Mouse (Mus musculus): ENCODE results near the gene Rnd2. TPM values are rescaled to one million over a fixed set of nuclear protein-coding genes. Genes with fewer than 3 reads are reported as not detected.

The Rnd2 gene
- total RNA-seq, 2 experiments from 2014 or later, result 5.6 to 6.2 TPM

DNA sequence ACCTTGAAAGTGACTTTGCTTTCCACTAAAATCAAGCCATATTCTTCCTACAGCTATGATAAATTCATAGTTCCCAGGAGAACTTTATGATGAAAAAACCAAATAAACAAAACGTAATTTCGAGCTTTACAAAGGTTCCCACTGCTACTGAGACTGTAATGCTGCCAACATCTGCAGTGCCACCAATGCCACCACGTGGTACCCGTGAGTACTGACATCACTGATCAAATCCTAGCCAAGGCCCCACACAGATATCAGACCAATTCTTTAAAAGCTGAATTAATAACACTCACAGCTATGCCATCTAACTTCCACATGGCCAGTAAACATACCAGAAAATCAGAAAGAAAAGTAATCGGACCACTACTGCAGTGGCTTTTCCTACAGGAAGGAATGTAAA, 54.1 kb downstream of the Rnd2 start:
- no peak for DNase-seq
- intact Hi-C loops (cut with DNase I), result no loop called here

GRCm38 (mm10) chr11:101519364-101519763, 54.6 kb downstream of the Rnd2 start:
- intact Hi-C loops (cut with DNase I), result no loop called here
- DNase-seq, result no peak

Small RNA genes lying within 50 kb of the gene (microRNA-seq; reads per million reads assigned to microRNA genes)
- gene Mir6929 (ENCODE audit: borderline number of aligned reads in 2 of 2), result 4.3 to 8.7 reads per million in 2 experiments

Other genes with a start within 250 kb of the Rnd2 start
- gene Ezh1, start 238.5 kb upstream of the Rnd2 start, total RNA-seq (2021), result 10 to 100 TPM; 34.8 to 36.7 TPM
- 100 to 1,000 TPM in 1 of 2 experiments, 10 to 100 TPM in 1; 88.9 to 132 TPM for gene Ramp2, start 219.0 kb upstream of the Rnd2 start, total RNA-seq (2021)
- 10 to 100 TPM; 84.6 to 95.8 TPM for gene Vps25, start 211.3 kb upstream of the Rnd2 start, total RNA-seq (2021)
- 10 to 100 TPM; 18.5 to 19.8 TPM for gene Wnk4, start 204.4 kb upstream of the Rnd2 start, total RNA-seq (2021)
- under 1 TPM; 0.11 to 0.35 TPM for gene Cntd1, start 186.0 kb upstream of the Rnd2 start, total RNA-seq (2021)
- gene Coa3, start 185.9 kb upstream of the Rnd2 start, total RNA-seq (2021), result 10 to 100 TPM; 90.1 to 92.7 TPM
- 10 to 100 TPM; 88.6 to 98.7 TPM for gene Becn1, start 162.7 kb upstream of the Rnd2 start, total RNA-seq (2021)
- gene Psme3, start 148.8 kb upstream of the Rnd2 start, total RNA-seq (2021), result 10 to 100 TPM; 73.9 to 85.2 TPM
- gene Aoc2, start 139.9 kb upstream of the Rnd2 start, total RNA-seq (2021), result 1 to 10 TPM; 1.8 to 2.2 TPM
- gene Aoc3, start 134.4 kb upstream of the Rnd2 start, total RNA-seq (2021), result 10 to 100 TPM; 13.5 to 16.7 TPM
- gene G6pc, start 97.4 kb upstream of the Rnd2 start, total RNA-seq (2021), result not detected
- gene Aarsd1, start 47.4 kb upstream of the Rnd2 start, total RNA-seq (2021), result 10 to 100 TPM; 18.6 to 22.8 TPM
- gene Gm27029, start 40.2 kb upstream of the Rnd2 start, total RNA-seq (2021), result 10 to 100 TPM in 1 of 2 experiments, 1 to 10 TPM in 1; 8.0 to 10.3 TPM
- 10 to 100 TPM; 12.2 to 12.4 TPM for gene Rundc1, start 39.9 kb upstream of the Rnd2 start, total RNA-seq (2021)
- 10 to 100 TPM; 50.6 to 66.9 TPM for gene Ptges3l, start 39.7 kb upstream of the Rnd2 start, total RNA-seq (2021)
- 10 to 100 TPM; 48.2 to 52.4 TPM for gene Rpl27, start 22.7 kb upstream of the Rnd2 start, total RNA-seq (2021)
- gene Ifi35, start 16.6 kb upstream of the Rnd2 start, total RNA-seq (2021), result 10 to 100 TPM; 13.3 to 15.6 TPM
- 10 to 100 TPM; 22.0 to 24.9 TPM for gene Vat1, start 1.2 kb downstream of the Rnd2 start, total RNA-seq (2021)
- gene Brca1, start 87.0 kb downstream of the Rnd2 start, total RNA-seq (2021), result under 1 TPM; 0.31 to 0.51 TPM
- 10 to 100 TPM; 94.3 to 99.5 TPM for gene Nbr1, start 87.2 kb downstream of the Rnd2 start, total RNA-seq (2021)
- gene Tmem106a, start 117.2 kb downstream of the Rnd2 start, total RNA-seq (2021), result 1 to 10 TPM; 3.6 to 4.7 TPM
- not detected for gene Gm11634, start 134.3 kb downstream of the Rnd2 start, total RNA-seq (2021)
- 10 to 100 TPM; 41.6 to 47.3 TPM for gene Rdm1, start 162.2 kb downstream of the Rnd2 start, total RNA-seq (2021)
- gene Arl4d, start 200.5 kb downstream of the Rnd2 start, total RNA-seq (2021), result 10 to 100 TPM; 23.4 to 23.5 TPM

Data from heart, postnatal 36 days (tissue).